Mouse (Mus musculus): Measurements from ENCODE around the gene Nt5c3b. TPM values are rescaled to one million over a fixed set of nuclear protein-coding genes. Genes with fewer than 3 reads are reported as not detected.
A peak's percentile ranks its signal among the peaks of the same experiment; 100 is the strongest.

The Nt5c3b gene
- polyA plus RNA-seq, 1 experiment from 2014 or later = 31.6 TPM

GRCm38 (mm10) chr11:100457711-100458110, 16.1 kb upstream of the Nt5c3b start:
- no peaks in the 10 kb centered on the region for H3K9me3 ChIP-seq (ENCODE audit: control insufficient read depth)
- no peak overlapping the region for H3K4me2 ChIP-seq (replicated peaks; ENCODE audit: low read depth)
- H3K36me3 ChIP-seq (ENCODE audit: control insufficient read depth, insufficient read depth) = peaks cover 12% of the 10 kb centered on the region; the same call in 1 of the 2 replicates
- no peak overlapping the region for H3K9ac ChIP-seq (ENCODE audit: low read depth, low read length)
- WGBS = 51% methylated on average over 5 of the region's 5 CpGs
- H3K4me3 ChIP-seq (ENCODE audit: low read depth, low read length) = no peak overlapping the region
- no peak for TF ChIP-seq CTCF (IDR thresholded peaks at IDR 0.05; ENCODE audit: low read depth)
- no peaks in the 10 kb centered on the region for H3K4me1 ChIP-seq (replicated peaks; ENCODE audit: control insufficient read depth, insufficient read depth, low read length)
- no peak for ATAC-seq
- H3K27ac ChIP-seq (ENCODE audit: low read depth, low read length) = no peak overlapping the region
- H3K27me3 ChIP-seq (replicated peaks; ENCODE audit: control insufficient read depth, insufficient read depth, low read length) = no peaks in the 10 kb centered on the region

DNA sequence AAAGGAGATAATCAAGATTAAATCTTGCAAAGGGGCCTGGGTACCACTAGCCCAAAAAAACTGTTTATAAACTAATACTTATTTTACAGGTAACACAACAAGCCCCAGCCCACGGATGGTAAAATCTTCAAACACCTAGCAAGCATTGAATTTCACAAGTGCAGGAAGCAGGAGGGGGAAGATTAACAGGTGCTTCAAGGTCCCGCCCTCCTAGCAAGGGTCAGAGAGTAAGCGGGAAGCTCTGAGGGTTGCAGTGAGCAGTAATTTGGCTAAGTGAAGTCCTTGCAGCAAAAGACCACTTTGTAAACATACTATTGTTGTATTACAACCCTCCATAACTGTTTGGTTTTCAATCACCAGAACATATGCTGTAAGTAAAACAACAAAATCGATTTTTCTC, 15.6 kb upstream of the Nt5c3b start:
- 51% methylated on average over 4 of the region's 4 CpGs for WGBS
- no peak for TF ChIP-seq CTCF (IDR thresholded peaks at IDR 0.05; ENCODE audit: low read depth)

DNA sequence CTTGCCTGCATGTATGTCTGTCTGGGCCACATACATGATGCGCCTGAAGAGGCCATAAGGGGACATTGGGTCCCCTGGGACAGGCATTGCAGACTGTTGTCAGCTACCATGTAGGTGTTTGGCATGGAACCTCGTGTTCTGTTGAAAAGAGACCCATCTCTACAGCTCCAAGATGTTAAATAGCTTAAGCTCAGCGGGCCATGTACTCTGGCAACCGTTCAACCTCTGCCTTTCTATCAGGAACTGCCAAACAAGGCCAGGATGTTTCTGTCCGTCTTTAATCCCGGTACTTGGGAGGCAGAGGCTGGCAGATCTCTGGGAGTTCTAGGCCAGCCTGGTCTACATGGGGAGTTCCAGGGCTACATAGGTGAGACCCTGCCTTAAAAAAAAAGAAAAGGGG, 1.0 kb upstream of the Nt5c3b start:
- Histone ChIP-seq H3K4me3 (ENCODE audit: low read depth, low read length) (no peak overlapping the region), H3K27me3 (replicated peaks; ENCODE audit: control insufficient read depth, insufficient read depth, low read length) (no peaks in the 10 kb centered on the region), H3K4me1 (replicated peaks; ENCODE audit: control insufficient read depth, insufficient read depth, low read length) (0 out of 2 replicates have a peak, but pooled peaks cover 6% of the 10 kb centered on the region), H3K36me3 (ENCODE audit: control insufficient read depth, insufficient read depth) (no peaks in the 10 kb centered on the region), H3K27ac (ENCODE audit: low read depth, low read length) (no peak overlapping the region), H3K9me3 (ENCODE audit: control insufficient read depth) (no peaks in the 10 kb centered on the region), H3K4me2 (replicated peaks; ENCODE audit: low read depth) (no peak overlapping the region), H3K9ac (ENCODE audit: low read depth, low read length) (no peak overlapping the region)
- no peak for ATAC-seq
- 84% methylated on average over 6 of the region's 6 CpGs for whole genome bisulfite sequencing
- TF ChIP-seq CTCF (IDR thresholded peaks at IDR 0.05; ENCODE audit: low read depth) = no peak

More for the DNA sequence above, 15.6 kb upstream of the Nt5c3b start:
- Histone ChIP-seq H3K27ac (ENCODE audit: low read depth, low read length) (no peak overlapping the region), H3K9ac (ENCODE audit: low read depth, low read length) (no peak overlapping the region), H3K4me1 (replicated peaks; ENCODE audit: control insufficient read depth, insufficient read depth, low read length) (no peaks in the 10 kb centered on the region), H3K4me2 (replicated peaks; ENCODE audit: low read depth) (no peak overlapping the region), H3K9me3 (ENCODE audit: control insufficient read depth) (no peaks in the 10 kb centered on the region), H3K27me3 (replicated peaks; ENCODE audit: control insufficient read depth, insufficient read depth, low read length) (no peaks in the 10 kb centered on the region), H3K4me3 (ENCODE audit: low read depth, low read length) (no peak overlapping the region), H3K36me3 (ENCODE audit: control insufficient read depth, insufficient read depth) (peaks cover 10% of the 10 kb centered on the region; the same call in 1 of the 2 replicates)
- ATAC-seq = no peak

DNA sequence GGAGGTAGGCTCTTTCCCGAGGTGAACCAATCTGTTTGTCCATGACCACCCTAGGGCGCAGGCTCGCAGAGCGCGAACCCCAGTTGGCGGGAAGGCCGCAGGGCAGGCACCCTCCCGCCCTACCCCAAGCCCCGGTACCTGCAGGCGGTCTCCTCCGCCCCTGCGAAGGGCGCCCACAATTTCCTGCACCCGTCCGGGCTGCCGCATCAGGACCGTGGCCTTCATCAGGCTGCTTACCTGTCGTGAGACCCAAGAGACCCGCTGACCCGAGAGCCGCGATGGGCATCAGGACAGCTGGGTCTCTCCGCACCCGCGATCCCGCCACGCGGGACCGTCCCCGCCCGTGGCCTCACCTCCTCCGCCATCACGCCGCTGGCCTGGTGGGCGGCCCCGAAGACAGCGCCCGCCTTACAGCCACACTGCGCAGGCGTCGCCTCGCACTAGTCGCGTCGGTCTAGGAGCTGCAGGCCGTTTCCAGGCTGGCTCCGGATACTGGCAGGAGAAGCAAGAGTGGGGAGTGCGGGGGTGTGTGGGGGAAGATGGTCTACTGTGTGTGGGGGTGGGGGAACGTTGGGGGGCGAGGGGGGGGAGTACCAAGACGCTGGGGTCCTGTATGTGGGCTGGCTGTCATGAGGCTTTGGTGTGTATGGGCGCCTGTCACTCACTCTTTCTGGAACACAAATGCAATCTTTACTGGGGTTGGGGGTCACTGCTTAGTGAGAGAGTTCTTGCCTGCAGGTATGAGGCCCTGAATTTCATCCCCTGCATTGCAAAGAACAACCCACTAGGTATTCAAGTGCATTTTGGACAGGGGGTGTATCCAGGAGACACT, 701 bp downstream of the Nt5c3b start:
- WGBS = 1% methylated on average over 52 of the region's 52 CpGs
- Histone ChIP-seq H3K4me3 (ENCODE audit: low read depth, low read length) (peak overlapping the region; percentile 61), H3K9me3 (ENCODE audit: control insufficient read depth) (no peaks in the 10 kb centered on the region), H3K27me3 (replicated peaks; ENCODE audit: control insufficient read depth, insufficient read depth, low read length) (no peaks in the 10 kb centered on the region), H3K27ac (ENCODE audit: low read depth, low read length) (no peak overlapping the region), H3K4me1 (replicated peaks; ENCODE audit: control insufficient read depth, insufficient read depth, low read length) (0 out of 2 replicates have a peak, but pooled peaks cover 6% of the 10 kb centered on the region), H3K4me2 (replicated peaks; ENCODE audit: low read depth) (peak overlapping the region; percentile 98), H3K9ac (ENCODE audit: low read depth, low read length) (peak overlapping the region; percentile 71), H3K36me3 (ENCODE audit: control insufficient read depth, insufficient read depth) (peaks cover 5% of the 10 kb centered on the region; the same call in 1 of the 2 replicates)
- no peak for TF ChIP-seq CTCF (IDR thresholded peaks at IDR 0.05; ENCODE audit: low read depth)
- ATAC-seq = peak; percentile 85

- TF ChIP-seq CTCF (IDR thresholded peaks at IDR 0.05; ENCODE audit: low read depth) = no peak
- 85% methylated on average over 1 of the region's 1 CpGs for WGBS
- H3K27ac ChIP-seq (ENCODE audit: low read depth, low read length) = no peak overlapping the region
Observed at GRCm38 (mm10) chr11:100437901-100438300, 3.7 kb downstream of the Nt5c3b start.

GRCm38 (mm10) chr11:100435678-100436246, 5.8 kb downstream of the Nt5c3b start:
- Histone ChIP-seq H3K4me1 (replicated peaks; ENCODE audit: control insufficient read depth, insufficient read depth, low read length) (0 out of 2 replicates have a peak, but pooled peaks cover 6% of the 10 kb centered on the region), H3K9me3 (ENCODE audit: control insufficient read depth) (no peaks in the 10 kb centered on the region), H3K9ac (ENCODE audit: low read depth, low read length) (no peak overlapping the region), H3K27ac (ENCODE audit: low read depth, low read length) (no peak overlapping the region), H3K4me3 (ENCODE audit: low read depth, low read length) (no peak overlapping the region), H3K4me2 (replicated peaks; ENCODE audit: low read depth) (no peak overlapping the region), H3K27me3 (replicated peaks; ENCODE audit: control insufficient read depth, insufficient read depth, low read length) (no peaks in the 10 kb centered on the region), H3K36me3 (ENCODE audit: control insufficient read depth, insufficient read depth) (peaks cover 7% of the 10 kb centered on the region; the same call in 1 of the 2 replicates)
- no peak for ATAC-seq
- TF ChIP-seq CTCF (IDR thresholded peaks at IDR 0.05; ENCODE audit: low read depth) = no peak
- 84% methylated on average over 9 of the region's 9 CpGs for WGBS

More at GRCm38 (mm10) chr11:100437901-100438300, 3.7 kb downstream of the Nt5c3b start:
- 0 out of 2 replicates have a peak, but pooled peaks cover 6% of the 10 kb centered on the region for H3K4me1 ChIP-seq (replicated peaks; ENCODE audit: control insufficient read depth, insufficient read depth, low read length)
- H3K4me3 ChIP-seq (ENCODE audit: low read depth, low read length) = no peak overlapping the region
- peaks cover 7% of the 10 kb centered on the region; the same call in 1 of the 2 replicates for H3K36me3 ChIP-seq (ENCODE audit: control insufficient read depth, insufficient read depth)
- no peak overlapping the region for H3K9ac ChIP-seq (ENCODE audit: low read depth, low read length)
- no peaks in the 10 kb centered on the region for H3K27me3 ChIP-seq (replicated peaks; ENCODE audit: control insufficient read depth, insufficient read depth, low read length)
- no peak overlapping the region for H3K4me2 ChIP-seq (replicated peaks; ENCODE audit: low read depth)
- ATAC-seq = no peak
- H3K9me3 ChIP-seq (ENCODE audit: control insufficient read depth) = no peaks in the 10 kb centered on the region

All from intestine, postnatal 0 days (tissue).